Comparison of ENCODE assay signal across 27 mouse cellular contexts in genomic region chr4:69015396-69015795, GRCm38 (mm10).
DNase-seq lines count a peak whose midpoint lies in the region; ATAC-seq and TF ChIP-seq lines count a peak whose summit lies in the region.
"Had no signal": no experiment of that assay in that cellular context is flagged by ENCODE, and none has a peak within 500 bp of the region (broad histone marks: within the 10 kb centered on the region; RNA-seq: fewer than 3 reads in every experiment).

No protein-coding gene starts in this region.

- no peak for TF ChIP-seq CTCF in forebrain, postnatal 0 days (IDR thresholded peaks at IDR 0.05; ENCODE audit: low read depth)

- no peak overlapping the region for H3K27ac ChIP-seq in forebrain, postnatal 0 days (ENCODE audit: low read depth, low read length)
- H3K27ac ChIP-seq: embryonic facial prominence, embryonic 13.5 days; hindbrain, embryonic 15.5 days; kidney, postnatal 0 days; limb, embryonic 10.5 days; liver, embryonic 15.5 days; lung, embryonic 15.5 days; midbrain, embryonic 13.5 days; stomach, postnatal 0 days had no signal

- no peak overlapping the region for H3K9ac ChIP-seq in forebrain, postnatal 0 days
- H3K9ac ChIP-seq: embryonic facial prominence, embryonic 13.5 days; hindbrain, embryonic 15.5 days; liver, embryonic 15.5 days; lung, embryonic 15.5 days; midbrain, embryonic 13.5 days had no signal

- no peaks in the 10 kb centered on the region for H3K9me3 ChIP-seq in forebrain, postnatal 0 days (ENCODE audit: low read length)
- H3K9me3 ChIP-seq: embryonic facial prominence, embryonic 13.5 days; hindbrain, embryonic 15.5 days; limb, embryonic 10.5 days; liver, embryonic 15.5 days; lung, embryonic 15.5 days; megakaryocyte, embryonic 14.5 days; midbrain, embryonic 13.5 days had no signal

- H3K36me3 ChIP-seq in forebrain, postnatal 0 days (ENCODE audit: insufficient read depth) = no peaks in the 10 kb centered on the region
- H3K36me3 ChIP-seq: embryonic facial prominence, embryonic 13.5 days; hindbrain, embryonic 15.5 days; limb, embryonic 10.5 days; liver, embryonic 15.5 days; lung, embryonic 15.5 days; midbrain, embryonic 13.5 days had no signal

- ATAC-seq in forebrain, postnatal 0 days = no peak
- ATAC-seq: forebrain, embryonic 14.5 days; midbrain, embryonic 13.5 days had no signal

- peak; percentile 11 for DNase-seq in left cerebral cortex, adult 11 months (ENCODE audit: low spot score)
- no peak for DNase-seq in left cerebral cortex, postnatal 10 days (ENCODE audit: extremely low spot score in 1 of 2, low spot score in 2 of 2)
- DNase-seq in brain, adult 2 months (ENCODE audit: low read depth, low spot score) = peak; percentile 78
- peak; percentile 65 to 79 for DNase-seq in layer of hippocampus, adult 8-10 months (ENCODE audit: low spot score in 2 of 2)
- peak; percentile 22 to 29 for DNase-seq in left cerebral cortex, postnatal 36 days (ENCODE audit: low spot score in 2 of 2)
- no peak for DNase-seq in kidney, postnatal 25 days
- DNase-seq in forebrain, postnatal 0 days = no peak
- DNase-seq: adrenal gland, postnatal 36 days; cerebellum, adult 11-12 months; cerebellum, postnatal 14 days; gastrocnemius, postnatal 10 days; kidney, adult 2 months; liver; lung, postnatal 36 days; thymus, postnatal 25 days had no signal

- no peak overlapping the region for H3K4me2 ChIP-seq in forebrain, postnatal 0 days (ENCODE audit: low read depth)
- H3K4me2 ChIP-seq: embryonic facial prominence, embryonic 13.5 days; heart, embryonic 11.5 days; hindbrain, embryonic 15.5 days; liver, embryonic 15.5 days; lung, embryonic 15.5 days; midbrain, embryonic 13.5 days had no signal

- 66% methylated on average over 2 of the region's 2 CpGs for WGBS in forebrain, postnatal 0 days

- no peaks in the 10 kb centered on the region for H3K4me1 ChIP-seq in forebrain, postnatal 0 days (ENCODE audit: insufficient read depth)
- H3K4me1 ChIP-seq: embryonic facial prominence, embryonic 13.5 days; hindbrain, embryonic 15.5 days; limb, embryonic 10.5 days; liver, embryonic 15.5 days; lung, embryonic 15.5 days; megakaryocyte, embryonic 14.5 days; midbrain, embryonic 13.5 days had no signal

- intact Hi-C loops in left cerebral cortex, postnatal 10 days (cut with DNase I) = no loop called here
- intact Hi-C loops in left cerebral cortex, postnatal 36 days (cut with DNase I) = no loop called here

- no peaks in the 10 kb centered on the region for H3K27me3 ChIP-seq in forebrain, postnatal 0 days (ENCODE audit: insufficient read depth, low read length)
- H3K27me3 ChIP-seq: embryonic facial prominence, embryonic 13.5 days; hindbrain, embryonic 15.5 days; liver, embryonic 15.5 days; lung, embryonic 15.5 days; megakaryocyte, embryonic 14.5 days; midbrain, embryonic 13.5 days had no signal

- H3K4me3 ChIP-seq in forebrain, postnatal 0 days (ENCODE audit: low read depth, low read length) = no peak overlapping the region
- H3K4me3 ChIP-seq: embryonic facial prominence, embryonic 13.5 days; erythroblast, embryonic 14.5 days; hindbrain, embryonic 15.5 days; limb, embryonic 10.5 days; liver, embryonic 15.5 days; lung, embryonic 15.5 days; megakaryocyte, embryonic 14.5 days; midbrain, embryonic 13.5 days had no signal

Comparison
In these comparisons a context has a peak if more than half of its experiments do, and no peak if none do; other contexts are left out.
1. DNase-seq: peak in left cerebral cortex, adult 11 months (single experiment), brain, adult 2 months (single experiment), layer of hippocampus, adult 8-10 months (2 of 2) and left cerebral cortex, postnatal 36 days (2 of 2); none in left cerebral cortex, postnatal 10 days (0 of 2), kidney, postnatal 25 days (0 of 2) and forebrain, postnatal 0 days (single experiment).